Comparison of ENCODE assay signal across 8 mouse cellular contexts in the genomic region with DNA sequence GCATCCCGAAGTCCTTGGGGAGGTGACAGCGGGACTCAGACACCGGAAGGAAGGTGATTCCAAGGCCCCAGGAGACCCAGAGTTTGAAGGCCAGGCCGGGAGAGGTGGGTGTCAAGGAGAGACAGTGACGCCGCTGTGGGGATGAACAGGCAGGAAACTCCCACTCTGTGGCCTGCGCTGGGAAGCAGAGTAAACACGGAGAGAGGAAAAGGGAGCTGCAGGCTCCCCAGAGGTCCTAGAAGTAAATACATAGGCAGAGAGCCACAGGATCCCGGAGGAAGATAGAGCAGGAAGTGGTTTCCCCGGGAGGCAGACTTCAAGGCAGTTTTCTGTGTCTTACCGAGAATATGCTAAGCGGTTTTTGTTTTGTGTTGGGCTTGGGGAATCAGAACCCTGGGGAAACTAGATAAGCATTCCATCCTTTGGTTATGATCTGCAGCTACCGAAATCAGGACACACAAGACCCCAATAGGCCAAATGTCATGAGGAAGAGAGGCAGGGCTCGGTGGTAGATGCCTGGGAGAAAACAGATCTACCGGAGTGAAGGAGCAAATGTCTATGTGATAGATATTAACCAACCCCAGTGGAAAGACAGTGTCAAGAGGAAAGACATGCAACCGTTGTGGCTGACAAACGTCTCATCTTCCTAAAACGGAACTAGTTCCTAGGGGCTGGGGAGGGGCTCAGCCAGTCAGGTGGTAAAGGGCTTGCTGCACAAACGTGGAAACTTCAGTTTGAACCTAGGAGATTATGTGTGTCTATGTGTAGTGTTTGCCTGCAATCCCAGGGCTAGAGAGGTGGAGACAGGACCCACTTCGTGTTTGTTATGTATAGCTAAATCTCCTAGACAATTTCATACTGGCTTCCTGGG. TPM values are rescaled to one million over a fixed set of nuclear protein-coding genes. Genes with fewer than 3 reads are reported as not detected.
DNase-seq lines count a peak whose midpoint lies in the region; ATAC-seq and TF ChIP-seq lines count a peak whose summit lies in the region.

No protein-coding gene starts in this region.

- WGBS in kidney, adult 2 months = 36% methylated on average over 20 of the region's 20 CpGs
- WGBS in forebrain, embryonic 15.5 days = 36% methylated on average over 20 of the region's 20 CpGs
- WGBS in intestine, embryonic 16.5 days = 21% methylated on average over 20 of the region's 20 CpGs
- WGBS in lung, embryonic 15.5 days = 19% methylated on average over 20 of the region's 20 CpGs
- 19% methylated on average over 20 of the region's 20 CpGs for WGBS in stomach, embryonic 16.5 days

- H3K9ac ChIP-seq in forebrain, embryonic 15.5 days (replicated peaks) = no peak overlapping the region
- peak overlapping the region; percentile 65 for H3K9ac ChIP-seq in intestine, embryonic 16.5 days (ENCODE audit: low read depth, low read length)
- H3K9ac ChIP-seq in lung, embryonic 15.5 days = no peak overlapping the region; the same call in 1 of the 2 replicates
- peak overlapping the region; percentile 57; the same call in 1 of the 2 replicates for H3K9ac ChIP-seq in stomach, embryonic 16.5 days (ENCODE audit: low read length)

- ATAC-seq in forebrain, embryonic 15.5 days (replicated peaks) = no peak
- peak; percentile 60 for ATAC-seq in intestine, embryonic 16.5 days
- peak; percentile 64; the same call in 1 of the 2 replicates for ATAC-seq in lung, embryonic 15.5 days (ENCODE audit: borderline replicate concordance, extremely low read depth, low FRiP score, low TSS enrichment)
- ATAC-seq in stomach, embryonic 16.5 days (ENCODE audit: insufficient read depth, low FRiP score) = no peak; the same call in 1 of the 2 replicates

- peak; percentile 66 for DNase-seq in kidney, adult 2 months
- DNase-seq in kidney, adult 11 months = no peak
- no peak for DNase-seq in layer of hippocampus, postnatal 14 days (ENCODE audit: low spot score in 2 of 2)
- no peak for DNase-seq in right cerebral cortex, adult 2 months (ENCODE audit: low spot score in 2 of 2)

- peak overlapping the region; percentile 30 for H3K4me3 ChIP-seq in kidney, adult 2 months (ENCODE audit: insufficient read depth, low read depth, low read length)
- H3K4me3 ChIP-seq in forebrain, embryonic 15.5 days = no peak overlapping the region
- H3K4me3 ChIP-seq in intestine, embryonic 16.5 days (ENCODE audit: low read length) = peak overlapping the region; percentile 37
- 0 out of 2 replicates have a peak overlapping the region, but pooled peaks have one; percentile 11 for H3K4me3 ChIP-seq in lung, embryonic 15.5 days
- peak overlapping the region; percentile 23; the same call in 1 of the 2 replicates for H3K4me3 ChIP-seq in stomach, embryonic 16.5 days (replicated peaks; ENCODE audit: low read length)

- no peaks in the 10 kb centered on the region for H3K27me3 ChIP-seq in kidney, adult 2 months (replicated peaks; ENCODE audit: control insufficient read depth, insufficient read depth, low read length)
- H3K27me3 ChIP-seq in forebrain, embryonic 15.5 days = no peaks in the 10 kb centered on the region
- H3K27me3 ChIP-seq in intestine, embryonic 16.5 days (replicated peaks; ENCODE audit: control insufficient read depth, insufficient read depth, low read length) = no peaks in the 10 kb centered on the region
- H3K27me3 ChIP-seq in lung, embryonic 15.5 days = no peaks in the 10 kb centered on the region
- H3K27me3 ChIP-seq in stomach, embryonic 16.5 days (ENCODE audit: control insufficient read depth, insufficient read depth, low read length) = no peaks in the 10 kb centered on the region

- H3K4me2 ChIP-seq in forebrain, embryonic 15.5 days (replicated peaks) = peak overlapping the region; percentile 3; the same call in 1 of the 2 replicates
- H3K4me2 ChIP-seq in intestine, embryonic 16.5 days (ENCODE audit: low read depth, low read length) = peak overlapping the region; percentile 48
- H3K4me2 ChIP-seq in lung, embryonic 15.5 days = peak overlapping the region; percentile 49
- peak overlapping the region; percentile 51 for H3K4me2 ChIP-seq in stomach, embryonic 16.5 days (ENCODE audit: low read depth, low read length)

- H3K9me3 ChIP-seq in forebrain, embryonic 15.5 days = no peaks in the 10 kb centered on the region
- no peaks in the 10 kb centered on the region for H3K9me3 ChIP-seq in intestine, embryonic 16.5 days (ENCODE audit: control insufficient read depth, low read length)
- H3K9me3 ChIP-seq in lung, embryonic 15.5 days = no peaks in the 10 kb centered on the region
- no peaks in the 10 kb centered on the region for H3K9me3 ChIP-seq in stomach, embryonic 16.5 days (replicated peaks; ENCODE audit: control insufficient read depth, low read length)

- no peaks in the 10 kb centered on the region for H3K4me1 ChIP-seq in kidney, adult 2 months (ENCODE audit: control insufficient read depth, insufficient read depth, low read length)
- H3K4me1 ChIP-seq in forebrain, embryonic 15.5 days = peaks cover 3% of the 10 kb centered on the region; the same call in 1 of the 2 replicates
- peaks cover 10% of the 10 kb centered on the region for H3K4me1 ChIP-seq in intestine, embryonic 16.5 days (ENCODE audit: control insufficient read depth, insufficient read depth, low read length)
- peaks cover 14% of the 10 kb centered on the region for H3K4me1 ChIP-seq in lung, embryonic 15.5 days
- H3K4me1 ChIP-seq in stomach, embryonic 16.5 days (ENCODE audit: control insufficient read depth, insufficient read depth, low read length) = peaks cover 12% of the 10 kb centered on the region

- peak overlapping the region; percentile 87 for H3K27ac ChIP-seq in kidney, adult 2 months (ENCODE audit: insufficient read depth, low read depth, low read length)
- H3K27ac ChIP-seq in forebrain, embryonic 15.5 days (replicated peaks) = peak overlapping the region; percentile 48; the same call in 1 of the 2 replicates
- peak overlapping the region; percentile 79 for H3K27ac ChIP-seq in intestine, embryonic 16.5 days (ENCODE audit: low read length)
- peak overlapping the region; percentile 85 for H3K27ac ChIP-seq in lung, embryonic 15.5 days
- peak overlapping the region; percentile 80 for H3K27ac ChIP-seq in stomach, embryonic 16.5 days (ENCODE audit: low read length)

- TF ChIP-seq CTCF in kidney, adult 2 months (conservative IDR thresholded peaks at IDR 0.05; ENCODE audit: insufficient read depth, insufficient read length, low read depth, low read length) = no peak

- TF ChIP-seq POLR2A in kidney, adult 2 months (IDR thresholded peaks at IDR 0.05; ENCODE audit: low read depth, low read length) = no peak

- no peaks in the 10 kb centered on the region for H3K36me3 ChIP-seq in kidney, adult 2 months (ENCODE audit: control insufficient read depth, insufficient read depth, low read length)
- no peaks in the 10 kb centered on the region for H3K36me3 ChIP-seq in forebrain, embryonic 15.5 days
- no peaks in the 10 kb centered on the region for H3K36me3 ChIP-seq in intestine, embryonic 16.5 days (ENCODE audit: control insufficient read depth, insufficient read depth, low read length)
- H3K36me3 ChIP-seq in lung, embryonic 15.5 days = no peaks in the 10 kb centered on the region
- H3K36me3 ChIP-seq in stomach, embryonic 16.5 days (ENCODE audit: control insufficient read depth, insufficient read depth, low read length) = no peaks in the 10 kb centered on the region

RNA-seq across cellular contexts. Expression of a gene that starts 17.7 kb away (rescaled TPM):
- 6.4 and 7.1 TPM in 2 replicates for polyA plus RNA-seq in kidney, adult 2 months (2012; rRNA removed)
- polyA plus RNA-seq in forebrain, embryonic 15.5 days (2015; fragmentation: Nextera tagmentation; extraction: Ambion mirVana) = not detected in 2 replicates
- 0.22 and 0.64 TPM in 2 replicates for polyA plus RNA-seq in intestine, embryonic 16.5 days (2015; fragmentation: Nextera tagmentation; extraction: Ambion mirVana)
- 0.36 and 0.41 TPM in 2 replicates for polyA plus RNA-seq in lung, embryonic 15.5 days (2015; fragmentation: Nextera tagmentation; extraction: Ambion mirVana)
- polyA plus RNA-seq in stomach, embryonic 16.5 days (2015; fragmentation: Nextera tagmentation; extraction: Ambion mirVana) = 0.67 and 3.5 TPM in 2 replicates
- not detected for total RNA-seq in layer of hippocampus, postnatal 14 days (2021)

RNA-seq across cellular contexts. Expression of a gene that starts 20.2 kb away (rescaled TPM):
- 89.5 and 90.4 TPM in 2 replicates for polyA plus RNA-seq in kidney, adult 2 months (2012; rRNA removed)
- 62.5 and 63.7 TPM in 2 replicates for polyA plus RNA-seq in forebrain, embryonic 15.5 days (2015; fragmentation: Nextera tagmentation; extraction: Ambion mirVana)
- 73.4 and 83.1 TPM in 2 replicates for polyA plus RNA-seq in intestine, embryonic 16.5 days (2015; fragmentation: Nextera tagmentation; extraction: Ambion mirVana)
- polyA plus RNA-seq in lung, embryonic 15.5 days (2015; fragmentation: Nextera tagmentation; extraction: Ambion mirVana) = 92.1 and 103 TPM in 2 replicates
- polyA plus RNA-seq in stomach, embryonic 16.5 days (2015; fragmentation: Nextera tagmentation; extraction: Ambion mirVana) = 85.3 and 90.0 TPM in 2 replicates
- total RNA-seq in layer of hippocampus, postnatal 14 days (2021) = 10 to 100 TPM; 17.5 to 22.9 TPM

RNA-seq across cellular contexts. Expression of a gene that starts 39.5 kb away (rescaled TPM):
- polyA plus RNA-seq in kidney, adult 2 months (2012; rRNA removed) = 0.04 and 0.16 TPM in 2 replicates
- 0.83 and 1.00 TPM in 2 replicates for polyA plus RNA-seq in forebrain, embryonic 15.5 days (2015; fragmentation: Nextera tagmentation; extraction: Ambion mirVana)
- polyA plus RNA-seq in intestine, embryonic 16.5 days (2015; fragmentation: Nextera tagmentation; extraction: Ambion mirVana) = 0.17 and 0.33 TPM in 2 replicates
- 0.31 and 0.41 TPM in 2 replicates for polyA plus RNA-seq in lung, embryonic 15.5 days (2015; fragmentation: Nextera tagmentation; extraction: Ambion mirVana)
- 0.36 and 0.45 TPM in 2 replicates for polyA plus RNA-seq in stomach, embryonic 16.5 days (2015; fragmentation: Nextera tagmentation; extraction: Ambion mirVana)
- under 1 TPM; 0.14 to 0.25 TPM for total RNA-seq in layer of hippocampus, postnatal 14 days (2021)

RNA-seq across cellular contexts. Expression of a gene that starts 46.5 kb away (rescaled TPM):
- polyA plus RNA-seq in kidney, adult 2 months (2012; rRNA removed) = 369 and 408 TPM in 2 replicates
- polyA plus RNA-seq in forebrain, embryonic 15.5 days (2015; fragmentation: Nextera tagmentation; extraction: Ambion mirVana) = 1,627 and 1,637 TPM in 2 replicates
- polyA plus RNA-seq in intestine, embryonic 16.5 days (2015; fragmentation: Nextera tagmentation; extraction: Ambion mirVana) = 1,309 and 1,475 TPM in 2 replicates
- 1,572 and 1,619 TPM in 2 replicates for polyA plus RNA-seq in lung, embryonic 15.5 days (2015; fragmentation: Nextera tagmentation; extraction: Ambion mirVana)
- polyA plus RNA-seq in stomach, embryonic 16.5 days (2015; fragmentation: Nextera tagmentation; extraction: Ambion mirVana) = 1,400 and 1,468 TPM in 2 replicates
- total RNA-seq in layer of hippocampus, postnatal 14 days (2021) = 1,000 to 10,000 TPM; 1,658 to 1,733 TPM

RNA-seq across cellular contexts. Expression of a gene that starts 55.9 kb away (rescaled TPM):
- 75.5 and 96.1 TPM in 2 replicates for polyA plus RNA-seq in kidney, adult 2 months (2012; rRNA removed)
- 97.9 and 99.8 TPM in 2 replicates for polyA plus RNA-seq in forebrain, embryonic 15.5 days (2015; fragmentation: Nextera tagmentation; extraction: Ambion mirVana)
- polyA plus RNA-seq in intestine, embryonic 16.5 days (2015; fragmentation: Nextera tagmentation; extraction: Ambion mirVana) = 132 and 136 TPM in 2 replicates
- polyA plus RNA-seq in lung, embryonic 15.5 days (2015; fragmentation: Nextera tagmentation; extraction: Ambion mirVana) = 137 and 141 TPM in 2 replicates
- 115 and 117 TPM in 2 replicates for polyA plus RNA-seq in stomach, embryonic 16.5 days (2015; fragmentation: Nextera tagmentation; extraction: Ambion mirVana)
- total RNA-seq in layer of hippocampus, postnatal 14 days (2021) = 10 to 100 TPM; 47.3 to 52.8 TPM

Comparison
In these comparisons a context has a peak if more than half of its experiments do, and no peak if none do; other contexts are left out.
1. ATAC-seq: peak in intestine, embryonic 16.5 days (single experiment) and lung, embryonic 15.5 days (single experiment); none in forebrain, embryonic 15.5 days (single experiment) and stomach, embryonic 16.5 days (single experiment).
2. H3K9ac ChIP-seq: peak in intestine, embryonic 16.5 days (single experiment) and stomach, embryonic 16.5 days (single experiment); none in forebrain, embryonic 15.5 days (single experiment) and lung, embryonic 15.5 days (single experiment).
3. Peak in every context shown above with its lines, with median percentiles within 50 percentile points of each other: H3K27ac ChIP-seq and H3K4me2 ChIP-seq.